Mouse (Mus musculus) thymus, adult 18-20 months (tissue): Measurements from ENCODE around the gene Otulin.

Experiments used
- DNase-seq, 2 experiments: peaks; one replicate each; pipeline ENCODE4 v3.0.0; 2022; ENCODE audit warnings: mixed read lengths in 2 of 2

The Otulin gene

GRCm38 (mm10) chr15:27630601-27631383, at the start of gene Otulin:
Gene Otulin (minus strand): TSS chr15:27630693.
- DNase-seq: peak; percentile 95

- no peak for DNase-seq
Observed at GRCm38 (mm10) chr15:27678511-27678910, 48.0 kb upstream of the Otulin start.

GRCm38 (mm10) chr15:27677801-27678200, 47.3 kb upstream of the Otulin start:
- no peak for DNase-seq

GRCm38 (mm10) chr15:27676211-27676610, 45.7 kb upstream of the Otulin start:
- DNase-seq: no peak

- DNase-seq: no peak
Observed at GRCm38 (mm10) chr15:27675122-27675521, 44.6 kb upstream of the Otulin start.

GRCm38 (mm10) chr15:27674041-27674440, 43.5 kb upstream of the Otulin start:
- DNase-seq: no peak

GRCm38 (mm10) chr15:27673151-27673550, 42.7 kb upstream of the Otulin start:
- DNase-seq: no peak

GRCm38 (mm10) chr15:27672259-27672658, 41.8 kb upstream of the Otulin start:
- no peak for DNase-seq

- DNase-seq: no peak
Observed at GRCm38 (mm10) chr15:27671612-27672245, 41.2 kb upstream of the Otulin start.

GRCm38 (mm10) chr15:27670708-27671107, 40.2 kb upstream of the Otulin start:
- peak in 1 of 2 experiments; percentile 58 for DNase-seq

- DNase-seq: peak in 1 of 2 experiments; percentile 49
Observed at GRCm38 (mm10) chr15:27669931-27670411, 39.5 kb upstream of the Otulin start.

- no peak for DNase-seq
Observed at GRCm38 (mm10) chr15:27669276-27669675, 38.8 kb upstream of the Otulin start.

- no peak for DNase-seq
Observed at GRCm38 (mm10) chr15:27668557-27668956, 38.1 kb upstream of the Otulin start.

GRCm38 (mm10) chr15:27668001-27668461, 37.5 kb upstream of the Otulin start:
- DNase-seq: no peak

GRCm38 (mm10) chr15:27666911-27667539, 36.5 kb upstream of the Otulin start:
- DNase-seq: no peak

- no peak for DNase-seq
Observed at GRCm38 (mm10) chr15:27665392-27665911, 35.0 kb upstream of the Otulin start.

- no peak for DNase-seq
Observed at GRCm38 (mm10) chr15:27664126-27664525, 33.6 kb upstream of the Otulin start.

- no peak for DNase-seq
Observed at GRCm38 (mm10) chr15:27662699-27663098, 32.2 kb upstream of the Otulin start.

- peak in 1 of 2 experiments; percentile 2 for DNase-seq
Observed at GRCm38 (mm10) chr15:27661696-27662095, 31.2 kb upstream of the Otulin start.

- DNase-seq: peak; percentile 71 to 75
Observed at GRCm38 (mm10) chr15:27659592-27660244, 29.2 kb upstream of the Otulin start.

GRCm38 (mm10) chr15:27659143-27659542, 28.6 kb upstream of the Otulin start:
- no peak for DNase-seq

- DNase-seq: no peak
Observed at GRCm38 (mm10) chr15:27658356-27658755, 27.9 kb upstream of the Otulin start.

GRCm38 (mm10) chr15:27657866-27658265, 27.4 kb upstream of the Otulin start:
- DNase-seq: no peak
